Mouse (Mus musculus) brain, embryonic 18.5 days (tissue): ENCODE data around the gene Zdhhc6.

Experiments
- DNase-seq: peaks from one replicate; pipeline ENCODE4 v3.0.0-alpha.2; 2012; ENCODE audit warnings: low read depth, low spot score

Zdhhc6 gene

DNA sequence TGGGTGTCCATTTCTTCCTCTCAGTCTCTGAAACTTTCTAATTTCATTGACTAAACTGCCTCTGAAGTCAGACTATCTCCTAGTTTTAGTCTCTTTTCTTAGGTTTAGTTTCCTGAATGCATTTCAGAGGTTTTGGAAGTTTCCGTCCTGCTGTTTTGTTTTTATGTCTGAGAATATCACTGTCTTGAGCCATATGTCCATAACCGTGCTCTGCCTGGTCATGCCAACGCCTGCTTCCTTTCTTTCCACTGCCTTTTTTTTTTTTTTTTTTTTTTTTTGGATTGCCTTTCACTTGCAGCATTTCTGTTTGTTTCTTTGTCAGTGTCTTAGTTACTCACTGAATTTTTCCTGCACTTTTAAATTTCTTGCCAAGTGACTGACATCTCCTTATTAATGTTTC, 15.3 kb downstream of the Zdhhc6 start:
- DNase-seq, result no peak

DNA sequence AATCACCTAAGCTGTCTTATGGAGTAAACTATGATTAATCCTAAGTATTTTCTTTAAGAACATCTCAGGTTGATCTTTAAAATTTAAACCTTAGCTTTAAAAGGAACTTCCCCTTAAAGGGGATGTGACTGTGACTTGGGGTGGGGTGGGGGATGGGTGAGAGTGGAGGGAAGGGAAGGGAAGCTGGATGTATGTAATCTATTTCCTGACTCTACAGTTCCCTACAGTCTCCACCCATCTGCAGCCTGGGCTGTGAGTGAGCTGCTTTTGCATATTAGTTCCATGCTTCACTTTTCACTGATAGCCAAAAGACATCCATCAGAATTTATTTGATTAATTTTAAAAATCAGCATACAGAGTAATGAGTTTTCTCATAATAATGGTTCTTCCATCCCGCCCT, 16.5 kb downstream of the Zdhhc6 start:
- no peak for DNase-seq

DNA sequence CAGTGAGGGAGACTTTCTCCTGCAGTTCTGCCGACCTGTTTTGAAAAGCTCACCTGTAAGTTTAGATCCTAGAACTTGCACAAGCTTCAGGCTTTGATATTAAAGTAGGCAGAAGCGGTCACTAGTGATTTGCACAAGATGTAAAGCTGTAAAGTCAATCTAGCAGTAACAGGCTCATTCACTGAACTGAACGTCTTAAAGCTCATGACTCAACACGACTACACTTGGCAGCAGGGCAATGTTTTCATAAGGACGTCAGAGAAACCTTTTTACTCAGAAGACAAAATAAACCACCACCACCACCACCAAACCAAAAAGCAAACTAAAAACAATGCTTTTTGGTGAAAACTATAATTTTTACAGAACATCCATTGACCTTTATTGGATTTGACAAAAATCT, 17.9 kb downstream of the Zdhhc6 start:
- no peak for DNase-seq

DNA sequence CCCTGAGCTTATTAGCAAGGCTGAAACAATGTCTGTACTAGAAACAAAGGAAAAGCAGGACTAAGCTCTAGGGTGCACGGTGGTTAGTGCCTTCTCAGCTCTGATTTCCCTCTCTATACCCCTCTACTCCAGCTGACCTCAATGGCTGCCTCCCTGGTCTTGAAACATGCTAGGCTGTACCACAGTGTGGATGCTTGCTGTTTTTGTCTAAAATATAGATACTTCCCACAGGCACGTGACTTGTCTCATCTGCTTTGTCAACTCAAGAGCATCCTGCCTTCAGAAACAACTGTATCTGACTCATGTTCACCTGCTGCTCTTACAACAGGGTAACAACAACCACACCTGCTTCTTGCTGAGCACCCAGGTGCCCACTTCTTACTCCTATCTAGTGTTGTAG, 18.3 kb downstream of the Zdhhc6 start:
- no peak for DNase-seq

DNA sequence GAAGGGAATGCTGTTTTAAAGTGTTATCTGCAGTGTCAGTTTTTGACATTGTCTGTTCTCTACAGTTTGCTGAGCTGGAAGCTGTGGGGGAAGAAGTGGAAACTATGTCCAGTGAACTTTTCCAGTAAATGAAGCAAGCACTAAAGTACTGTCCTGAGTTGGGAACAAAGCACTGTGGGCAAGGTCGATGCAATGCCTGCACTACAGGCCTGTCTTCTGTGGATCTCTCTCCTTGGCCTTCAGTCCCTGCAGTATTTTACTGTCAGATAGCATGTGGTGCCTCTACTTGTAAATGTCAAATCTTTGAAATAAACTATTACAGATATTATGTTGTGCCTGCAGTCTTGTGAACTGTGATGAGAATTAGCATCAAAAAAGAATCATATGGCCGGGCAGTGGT, 19.5 kb downstream of the Zdhhc6 start:
- no peak for DNase-seq

DNA sequence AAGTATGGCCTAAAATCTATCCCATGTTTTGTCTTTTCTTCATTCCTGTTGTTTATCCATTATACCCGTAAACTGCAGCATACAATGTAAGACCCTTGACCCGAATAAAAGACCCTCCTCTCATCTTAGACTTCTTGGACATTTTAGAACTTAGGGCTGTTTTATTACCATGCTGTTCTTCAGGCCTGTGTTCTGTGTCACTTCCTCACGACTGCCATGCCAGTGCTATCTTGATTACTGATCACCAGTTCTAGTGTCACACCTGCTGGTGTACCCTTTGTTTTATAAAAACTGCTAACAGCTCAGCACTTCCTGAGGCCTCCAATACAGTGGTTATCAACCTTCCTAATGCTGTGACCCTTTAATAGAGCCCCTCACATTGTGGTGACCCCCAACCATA, 20.3 kb downstream of the Zdhhc6 start:
- no peak for DNase-seq

DNA sequence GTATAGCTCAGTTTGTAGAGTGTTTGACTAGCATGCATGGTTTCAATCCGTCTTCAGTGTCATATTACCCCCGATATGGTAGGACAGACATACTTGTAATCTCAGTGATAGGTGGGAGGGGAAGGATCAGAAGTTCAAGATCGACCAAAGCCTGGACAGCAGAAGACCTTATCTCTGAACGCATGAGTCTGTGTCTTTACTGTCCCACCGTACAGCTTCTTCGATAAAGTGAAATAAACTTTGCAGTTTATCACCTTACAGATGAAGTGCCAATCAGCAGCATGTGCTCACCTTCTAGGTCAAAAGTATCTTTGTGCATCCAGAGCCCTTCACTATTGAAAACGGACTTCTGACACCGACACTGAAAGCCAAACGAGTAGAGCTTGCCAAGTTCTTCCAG, 20.8 kb downstream of the Zdhhc6 start:
- DNase-seq, result no peak

DNA sequence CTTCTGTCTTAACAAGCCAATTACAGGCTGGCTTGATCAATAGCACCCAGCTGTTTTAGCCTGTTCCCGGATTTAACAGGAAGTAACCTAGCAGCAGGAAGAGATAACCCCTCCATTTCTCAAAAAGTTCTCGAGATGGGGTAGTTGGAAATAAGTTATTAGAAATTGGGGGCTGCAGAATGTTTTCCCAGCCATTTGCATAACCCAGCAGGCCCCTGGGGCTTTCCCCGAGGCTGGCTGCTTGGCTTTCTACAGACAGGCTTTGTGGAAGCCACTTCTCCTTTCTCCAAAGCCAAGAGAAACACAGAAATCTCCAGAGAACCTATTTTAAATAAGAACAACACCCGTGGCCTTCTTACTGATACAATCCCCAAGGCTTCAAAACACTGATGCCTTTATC, 22.7 kb downstream of the Zdhhc6 start:
- DNase-seq, result no peak

DNA sequence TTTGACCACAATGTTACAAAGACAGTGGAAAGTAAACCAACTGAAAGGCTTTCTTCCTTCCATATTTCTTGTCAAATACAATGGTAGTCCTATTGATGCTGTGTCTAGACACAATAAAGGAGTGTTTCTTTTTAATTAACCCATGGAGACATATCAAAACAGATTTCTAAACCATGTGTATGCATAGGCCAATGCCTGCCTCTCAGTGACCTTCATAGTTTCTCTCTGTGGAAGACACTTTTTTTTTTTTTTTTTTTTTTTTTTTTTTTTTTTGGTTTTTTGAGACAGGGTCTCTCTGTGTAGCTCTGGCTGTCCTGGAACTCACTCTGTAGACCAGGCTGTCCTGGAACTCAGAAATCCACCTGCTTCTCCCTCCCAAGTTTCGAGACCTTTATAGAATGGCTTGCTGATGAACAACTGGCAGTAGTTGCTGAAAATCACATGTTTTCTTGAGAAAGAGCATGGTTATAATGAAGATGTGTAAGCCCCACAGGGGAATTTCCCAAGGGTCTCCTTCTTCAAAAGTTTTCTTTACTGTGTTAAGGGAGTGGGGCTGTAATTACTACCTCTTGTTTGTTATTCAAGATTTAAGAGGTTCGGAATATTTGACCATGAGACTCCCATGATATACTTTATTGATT, 23.5 kb downstream of the Zdhhc6 start:
- DNase-seq, result no peak

DNA sequence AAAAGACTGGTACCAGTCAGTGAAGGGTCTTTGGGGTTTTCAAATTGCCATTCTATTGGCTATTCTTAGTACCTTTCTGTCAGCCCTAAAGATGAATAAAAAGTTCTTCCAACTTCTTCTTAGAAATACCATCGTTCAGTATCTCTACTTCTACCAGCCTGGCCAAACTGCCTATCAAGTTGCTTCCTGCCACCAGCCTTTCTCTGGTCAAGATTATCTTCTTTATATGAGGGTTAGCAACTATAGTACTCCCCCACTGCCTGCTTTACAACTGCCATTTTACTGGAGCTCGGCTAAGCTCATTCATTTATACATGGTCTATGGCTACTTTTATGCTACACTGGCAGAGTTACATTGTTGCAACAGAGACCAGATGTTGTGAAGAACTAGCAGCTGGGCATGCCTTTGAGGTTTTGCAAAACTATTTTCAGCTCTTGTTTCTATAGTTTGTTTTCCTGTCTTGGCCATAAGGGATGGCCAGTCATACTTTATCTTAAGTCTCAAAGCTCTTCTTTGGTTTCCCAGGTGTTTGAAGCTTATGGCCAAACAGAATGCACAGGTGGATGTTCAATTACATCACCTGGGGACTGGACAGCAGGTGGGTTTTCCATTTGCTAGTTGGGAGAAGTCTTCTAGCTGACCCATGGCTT, 25.1 kb downstream of the Zdhhc6 start:
- no peak for DNase-seq

DNA sequence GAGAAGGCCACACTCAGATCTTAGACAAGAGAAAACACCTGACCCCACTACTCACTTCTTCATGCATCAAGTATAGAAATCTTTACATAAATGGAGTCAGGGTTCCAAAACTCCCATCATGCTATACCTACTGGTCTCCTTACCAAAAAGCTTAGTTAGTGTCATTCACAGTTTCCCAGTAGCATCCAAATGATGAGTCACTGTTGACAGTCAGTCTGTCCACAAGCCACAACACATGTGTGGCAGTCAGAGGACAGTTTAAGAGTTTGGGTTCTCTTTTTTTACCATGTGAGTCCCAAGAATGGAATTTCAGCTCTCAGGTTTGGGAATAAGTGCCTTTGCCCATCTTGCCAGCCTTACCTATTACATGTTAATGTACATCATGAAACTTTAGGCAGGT, 26.9 kb downstream of the Zdhhc6 start:
- DNase-seq, result no peak

DNA sequence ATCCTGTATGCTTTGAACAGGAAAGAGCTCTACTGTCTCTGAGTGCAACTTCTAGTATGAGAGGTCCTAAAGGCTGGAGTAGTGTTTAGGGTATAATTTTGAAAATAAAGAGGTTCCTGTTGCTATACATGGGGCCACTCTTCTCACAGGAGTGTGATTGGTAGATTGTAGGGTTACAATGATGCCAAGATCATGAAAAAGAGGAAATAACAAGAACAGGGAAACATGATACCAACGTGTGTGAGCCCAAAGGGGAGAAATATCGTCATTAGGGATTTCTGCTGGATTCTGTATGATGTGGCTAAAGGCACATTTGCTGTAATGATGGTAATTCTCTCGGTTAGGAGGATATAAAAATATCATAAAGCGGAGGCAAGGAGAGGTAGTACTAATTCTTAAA, 29.8 kb downstream of the Zdhhc6 start:
- DNase-seq, result no peak

DNA sequence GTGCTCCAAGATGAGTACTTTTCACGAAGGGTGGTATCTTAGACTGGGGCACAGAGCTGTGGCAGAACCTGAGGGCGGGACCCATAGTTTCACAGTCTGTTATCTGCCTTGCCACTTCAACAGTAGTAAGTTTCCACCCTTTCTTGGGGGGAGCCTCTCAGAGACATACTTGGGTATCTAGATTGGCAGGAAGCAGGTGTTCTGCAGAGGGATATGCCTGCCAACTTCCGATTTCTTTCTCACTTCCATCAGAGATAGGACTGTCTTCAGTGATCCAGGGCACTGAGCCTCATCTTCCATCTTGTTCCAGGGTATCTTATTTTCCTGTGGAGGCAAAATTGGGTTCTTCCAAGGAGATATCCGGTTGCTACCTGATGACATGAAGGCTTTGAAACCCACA, 31.7 kb downstream of the Zdhhc6 start:
- DNase-seq, result no peak

DNA sequence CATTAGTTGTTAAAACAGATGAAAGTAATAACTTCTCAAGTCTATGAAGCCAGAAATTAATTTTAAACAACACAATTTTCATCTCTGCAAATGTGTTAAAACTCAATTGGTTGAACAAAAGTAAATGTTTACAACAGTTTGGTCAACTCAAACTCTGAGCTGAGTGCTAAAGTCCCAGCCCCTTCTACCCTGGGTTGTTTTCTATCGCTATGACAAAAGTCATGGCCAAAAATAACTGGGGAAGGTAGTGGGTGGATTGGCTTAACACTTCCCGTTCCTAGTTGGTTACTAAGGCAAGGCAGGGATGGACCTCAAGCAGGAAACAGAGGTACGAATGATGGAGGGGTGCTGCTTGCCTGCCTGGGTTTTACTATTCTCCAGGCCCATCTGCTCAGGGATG, 39.1 kb downstream of the Zdhhc6 start:
- no peak for DNase-seq

DNA sequence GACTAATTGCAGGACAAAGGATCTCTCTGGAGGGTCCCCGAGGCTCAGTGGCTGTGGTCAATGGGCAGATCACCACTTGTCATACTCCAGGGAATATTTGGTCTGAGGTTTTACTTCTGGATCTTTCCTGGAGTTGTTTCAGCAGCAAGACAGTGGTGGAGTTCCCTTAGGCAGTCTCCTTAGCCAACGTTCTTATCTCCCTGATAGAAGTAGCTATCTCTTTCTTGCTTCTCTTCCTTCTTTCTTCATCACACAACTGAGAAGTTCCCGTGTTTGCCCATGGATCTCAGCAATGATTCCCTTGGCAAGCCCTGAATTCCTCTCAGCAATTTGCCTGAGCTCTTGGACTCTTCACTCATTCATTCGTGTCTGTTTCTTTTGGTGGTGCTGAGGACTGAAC, 39.7 kb downstream of the Zdhhc6 start:
- no peak for DNase-seq

DNA sequence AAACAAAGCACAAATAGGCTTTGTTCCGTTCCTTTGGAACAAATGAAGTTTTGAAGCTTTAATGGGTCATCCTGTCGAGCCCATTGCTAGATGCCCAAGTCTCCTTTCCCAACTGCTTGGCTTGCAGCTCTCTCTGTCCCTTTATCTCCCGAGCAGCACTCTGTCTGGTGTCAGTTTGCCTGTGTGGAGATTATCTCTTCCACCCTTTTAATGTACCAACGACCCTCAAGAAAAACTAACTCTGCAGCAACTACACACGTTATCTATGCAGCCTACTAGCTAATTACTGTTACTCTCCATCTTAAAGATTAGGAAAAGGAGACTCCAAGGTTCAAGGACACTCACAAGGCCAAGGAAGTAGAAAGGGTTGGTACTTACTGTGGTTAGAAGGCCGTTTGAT, 42.5 kb downstream of the Zdhhc6 start:
- DNase-seq, result no peak

DNA sequence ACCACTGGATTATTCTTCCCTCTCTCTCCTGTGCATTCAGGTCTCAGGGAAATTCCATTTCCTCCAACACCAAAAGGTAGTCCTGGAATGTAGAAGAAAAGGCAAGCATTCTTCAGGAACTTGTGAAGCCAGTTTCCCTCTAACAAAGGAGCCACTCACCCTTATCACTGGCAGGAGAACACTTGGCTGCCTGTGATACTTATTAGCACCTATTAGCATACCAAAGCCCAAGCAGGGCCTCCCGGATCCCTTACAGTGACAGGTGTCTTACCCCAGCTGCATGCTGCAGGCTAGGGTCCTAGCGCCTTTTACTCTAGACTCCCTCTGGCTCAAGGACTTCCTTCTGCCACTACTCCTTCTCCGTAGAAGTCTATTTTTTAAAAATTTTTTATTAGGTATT, 44.4 kb downstream of the Zdhhc6 start:
- DNase-seq, result no peak

DNA sequence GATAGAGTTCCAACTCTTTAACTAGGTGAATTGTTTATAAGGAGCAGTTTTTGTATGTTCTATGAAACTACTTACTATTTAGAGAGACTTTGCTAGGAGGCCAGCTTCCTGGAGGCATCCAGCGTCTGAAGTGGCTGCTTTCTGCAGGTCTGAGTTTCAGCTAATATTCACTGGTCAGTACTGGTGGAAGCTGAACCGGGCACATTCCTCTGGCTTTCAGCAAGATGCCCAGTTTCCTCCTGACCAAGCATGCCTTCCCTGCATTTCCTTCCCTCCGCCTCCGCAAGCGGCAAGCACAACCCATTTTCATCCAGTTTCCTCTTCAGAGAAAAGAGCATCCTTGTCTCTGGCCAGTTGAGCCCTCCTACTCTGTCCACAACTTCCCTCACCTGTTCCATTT, 46.8 kb downstream of the Zdhhc6 start:
- DNase-seq, result no peak

DNA sequence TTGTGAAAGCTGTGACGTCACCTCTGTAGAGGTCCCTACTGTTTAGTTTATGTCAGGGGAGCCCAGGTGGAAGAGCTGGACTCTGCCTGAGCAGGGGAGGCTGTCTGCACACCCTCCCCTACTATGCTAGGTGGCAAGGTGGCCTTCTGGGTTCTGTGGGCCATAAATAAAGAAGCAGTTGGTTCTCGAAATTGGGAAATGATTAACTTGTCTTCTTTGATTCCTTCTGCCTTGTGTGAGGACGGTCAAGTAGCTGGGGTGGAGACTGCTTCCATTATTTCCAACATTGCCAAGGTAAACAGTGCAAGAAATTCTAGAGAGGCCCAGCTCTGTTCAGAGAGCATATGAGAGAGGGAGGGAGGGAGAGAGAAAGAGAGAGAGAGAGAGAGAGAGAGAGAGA, 47.7 kb downstream of the Zdhhc6 start:
- DNase-seq, result no peak

DNA sequence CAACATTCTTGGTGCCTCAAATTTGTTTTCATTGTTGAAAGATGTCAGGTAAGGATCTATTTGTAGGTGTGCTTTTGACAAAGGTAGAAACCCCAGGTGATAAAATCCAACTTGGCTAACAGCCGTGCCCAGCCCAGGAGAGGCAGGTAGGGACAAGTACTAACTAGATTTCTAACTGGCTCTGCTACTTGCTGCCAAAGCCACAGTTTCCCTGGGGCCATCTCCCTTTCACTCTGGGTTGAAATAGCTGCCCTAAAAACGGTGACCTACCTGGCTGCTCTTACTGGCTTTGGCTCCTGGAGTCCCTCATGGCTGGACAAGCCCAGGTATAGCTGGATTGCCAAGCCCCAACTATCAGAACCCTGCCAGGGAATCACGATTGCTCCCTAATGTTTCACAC, 49.0 kb downstream of the Zdhhc6 start:
- no peak for DNase-seq

DNA sequence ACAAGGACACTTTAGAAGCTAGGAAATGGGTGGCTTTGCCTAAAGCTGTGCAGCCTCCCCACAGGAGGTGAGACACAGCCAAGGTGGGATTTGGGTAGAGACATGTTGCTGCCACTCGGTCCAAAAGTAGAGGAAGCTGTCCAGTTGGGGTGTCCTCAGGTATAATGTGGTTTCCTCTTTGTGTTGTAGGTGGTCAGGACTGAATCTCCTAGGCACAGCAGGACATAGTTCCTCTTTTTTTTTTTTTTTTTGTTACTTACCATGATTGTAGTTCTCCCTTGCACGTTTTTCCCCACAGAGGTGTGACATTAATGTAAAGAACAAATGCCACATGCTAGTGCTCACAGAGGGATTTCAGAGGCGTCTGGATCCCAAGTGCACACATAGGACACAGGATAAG, 50.6 kb downstream of the Zdhhc6 start:
- DNase-seq, result no peak

DNA sequence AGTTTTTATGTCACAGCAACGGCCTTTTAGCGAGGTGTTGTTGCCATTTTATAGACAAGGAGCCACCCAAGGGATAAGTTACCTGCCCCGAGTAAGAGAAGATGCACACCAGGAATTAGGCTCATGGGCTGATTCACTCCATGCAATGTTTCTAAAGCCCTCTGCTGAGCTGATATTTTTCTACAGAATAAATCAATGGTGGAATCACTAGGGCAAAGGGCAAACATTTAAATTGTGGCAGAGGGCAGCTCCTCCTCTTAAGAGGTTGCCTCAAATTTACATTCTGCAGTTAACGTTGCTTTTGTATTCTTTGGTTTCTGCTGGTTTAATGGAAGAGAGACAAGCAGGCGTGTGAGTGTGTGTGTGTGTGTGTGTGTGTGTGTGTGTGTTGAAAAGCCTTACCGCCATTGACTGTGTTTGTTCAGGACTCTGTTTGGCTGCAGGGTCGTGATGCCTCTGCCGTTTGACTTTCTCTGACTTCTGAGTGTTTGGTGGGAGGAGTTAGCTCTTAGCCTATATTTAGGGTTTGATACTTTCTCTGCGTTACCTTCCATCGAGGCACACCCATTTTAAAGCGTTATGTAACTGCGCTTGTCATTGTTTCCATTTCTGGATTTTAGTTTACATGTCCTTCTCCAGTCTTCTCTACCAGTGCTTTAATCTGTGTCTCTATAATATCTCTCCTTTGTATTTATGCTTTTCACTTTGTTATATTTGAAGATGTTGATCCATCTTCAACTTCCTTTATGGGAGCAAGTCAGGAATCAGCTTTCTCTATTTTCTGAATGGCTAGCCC, 55.2 kb downstream of the Zdhhc6 start:
- no peak for DNase-seq

DNA sequence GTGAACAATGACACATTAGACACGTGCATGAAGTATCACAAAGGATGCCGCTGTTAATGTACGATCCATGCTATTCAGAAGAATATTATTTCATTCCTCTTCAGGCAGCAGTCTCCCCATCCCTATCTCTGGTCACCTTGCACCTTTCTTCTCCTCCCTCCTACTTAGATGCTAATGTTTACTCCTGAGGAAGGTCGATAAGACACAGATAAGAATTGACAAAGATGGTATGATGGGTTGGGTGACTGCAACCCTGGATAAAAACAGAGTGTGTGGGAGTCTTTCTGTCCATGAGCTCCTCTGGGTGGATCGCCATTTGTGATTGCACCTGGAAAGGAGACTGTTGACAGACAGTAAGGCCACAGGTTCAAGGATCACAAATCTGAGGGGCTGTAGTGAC, 57.3 kb downstream of the Zdhhc6 start:
- DNase-seq, result no peak
